Mouse (Mus musculus) subcutaneous adipose tissue, adult 2 months (tissue): Measurements from ENCODE around the gene Spink2. TPM values are rescaled to one million over a fixed set of nuclear protein-coding genes. Genes with fewer than 3 reads are reported as not detected.

Experiments used
- polyA plus RNA-seq: library from polyadenylated mRNA; depleted of rRNA; stranded (reverse); fragments of >200 nt; gene quantifications from 2 replicates; pipeline ENCODE4 v1.2.3, GENCODE M21; 2012; ENCODE audit warnings: low replicate concordance; rRNA removed

Spink2 gene
- 1.3 and 6.7 TPM in 2 replicates for polyA plus RNA-seq

GRCm38 (mm10) chr5:77211236-77211635 is at the start of gene Spink2:
Gene Spink2 (minus strand): TSS chr5:77211471.

Other genes starting within 250 kb of the Spink2 start
- gene Srp72, start 236.8 kb downstream of the Spink2 start, polyA plus RNA-seq: 29.2 and 40.1 TPM in 2 replicates
- 0.67 TPM in 1 of 2 replicates, not detected in the other for gene Arl9, start 207.4 kb downstream of the Spink2 start, polyA plus RNA-seq
- gene Thegl, start 195.4 kb downstream of the Spink2 start, polyA plus RNA-seq: not detected in 2 replicates
- gene Hopx, start 96.3 kb downstream of the Spink2 start, polyA plus RNA-seq: 11.7 and 13.6 TPM in 2 replicates
- 5.1 and 11.2 TPM in 2 replicates for gene Rest, start 54.0 kb upstream of the Spink2 start, polyA plus RNA-seq
- gene Noa1, start 98.6 kb upstream of the Spink2 start, polyA plus RNA-seq: 13.6 and 23.7 TPM in 2 replicates
- 13.3 and 20.5 TPM in 2 replicates for gene Polr2b, start 98.7 kb upstream of the Spink2 start, polyA plus RNA-seq
- gene Igfbp7, start 196.6 kb upstream of the Spink2 start, polyA plus RNA-seq: 978 and 3,538 TPM in 2 replicates